Mouse (Mus musculus): ENCODE data around the gene Akap6. TPM values are rescaled to one million over a fixed set of nuclear protein-coding genes. Genes with fewer than 3 reads are reported as not detected.

Akap6 gene
- total and polyA plus RNA-seq, 2 experiments from 2014 or later: 18.2 to 69.3 TPM

- Histone ChIP-seq H3K4me2 (ENCODE audit: low read depth, low read length, poor library complexity, severe bottlenecking) (no peak overlapping the region), H3K27me3 (ENCODE audit: insufficient read depth, low read length) (no peaks in the 10 kb centered on the region), H3K9me3 (ENCODE audit: low read length) (no peaks in the 10 kb centered on the region), H3K4me1 (ENCODE audit: insufficient read depth, low read length) (no peaks in the 10 kb centered on the region), H3K9ac (replicated peaks; ENCODE audit: low read length, poor library complexity, severe bottlenecking) (no peak overlapping the region), H3K27ac (ENCODE audit: low read depth, low read length) (no peak overlapping the region), H3K36me3 (ENCODE audit: insufficient read depth, low read length) (no peaks in the 10 kb centered on the region; the same call in 1 of the 2 replicates), H3K4me3 (ENCODE audit: low read depth, low read length) (no peak overlapping the region)
- DNase-seq (ENCODE audit: low spot score) (no peak), ATAC-seq (ENCODE audit: low FRiP score) (no peak)
- no peak for TF ChIP-seq CTCF (IDR thresholded peaks at IDR 0.05)
- WGBS: 86% methylated on average over 3 of the region's 3 CpGs
Observed at GRCm38 (mm10) chr12:52739326-52739725, 40.1 kb downstream of the Akap6 start.

GRCm38 (mm10) chr12:52741801-52742200, 42.6 kb downstream of the Akap6 start:
- Histone ChIP-seq H3K9me3 (ENCODE audit: low read length) (no peaks in the 10 kb centered on the region), H3K27ac (ENCODE audit: low read depth, low read length) (no peak overlapping the region), H3K36me3 (ENCODE audit: insufficient read depth, low read length) (no peaks in the 10 kb centered on the region; the same call in 1 of the 2 replicates), H3K4me2 (ENCODE audit: low read depth, low read length, poor library complexity, severe bottlenecking) (no peak overlapping the region), H3K4me3 (ENCODE audit: low read depth, low read length) (no peak overlapping the region), H3K4me1 (ENCODE audit: insufficient read depth, low read length) (no peaks in the 10 kb centered on the region), H3K9ac (replicated peaks; ENCODE audit: low read length, poor library complexity, severe bottlenecking) (no peak overlapping the region), H3K27me3 (ENCODE audit: insufficient read depth, low read length) (no peaks in the 10 kb centered on the region)
- DNase-seq (ENCODE audit: low spot score): no peak
- TF ChIP-seq CTCF (IDR thresholded peaks at IDR 0.05): no peak
- ATAC-seq (ENCODE audit: low FRiP score): no peak
- 88% methylated on average over 5 of the region's 5 CpGs for WGBS

- H3K36me3 ChIP-seq (ENCODE audit: insufficient read depth, low read length): no peaks in the 10 kb centered on the region
- H3K9me3 ChIP-seq (ENCODE audit: low read length): no peaks in the 10 kb centered on the region
- ATAC-seq (ENCODE audit: low FRiP score): no peak
- H3K4me1 ChIP-seq (ENCODE audit: insufficient read depth, low read length): no peaks in the 10 kb centered on the region
- no peak overlapping the region for H3K4me2 ChIP-seq (ENCODE audit: low read depth, low read length, poor library complexity, severe bottlenecking)
- no peak overlapping the region for H3K9ac ChIP-seq (replicated peaks; ENCODE audit: low read length, poor library complexity, severe bottlenecking)
- TF ChIP-seq CTCF (IDR thresholded peaks at IDR 0.05): no peak
- no peaks in the 10 kb centered on the region for H3K27me3 ChIP-seq (ENCODE audit: insufficient read depth, low read length)
- 45% methylated on average over 12 of the region's 12 CpGs for WGBS
- H3K27ac ChIP-seq (ENCODE audit: low read depth, low read length): no peak overlapping the region
- DNase-seq (ENCODE audit: low spot score): no peak
- H3K4me3 ChIP-seq (ENCODE audit: low read depth, low read length): no peak overlapping the region
Observed at GRCm38 (mm10) chr12:52750006-52750405, 50.8 kb downstream of the Akap6 start.

GRCm38 (mm10) chr12:52755649-52756048, 56.5 kb downstream of the Akap6 start:
- H3K4me3 ChIP-seq (ENCODE audit: low read depth, low read length): no peak overlapping the region
- no peak for TF ChIP-seq CTCF (IDR thresholded peaks at IDR 0.05)
- no peak for DNase-seq (ENCODE audit: low spot score)
- ATAC-seq (ENCODE audit: low FRiP score): no peak
- no peaks in the 10 kb centered on the region for H3K4me1 ChIP-seq (ENCODE audit: insufficient read depth, low read length)
- no peak overlapping the region for H3K27ac ChIP-seq (ENCODE audit: low read depth, low read length)
- no peaks in the 10 kb centered on the region for H3K36me3 ChIP-seq (ENCODE audit: insufficient read depth, low read length)
- H3K9me3 ChIP-seq (ENCODE audit: low read length): no peaks in the 10 kb centered on the region
- no peaks in the 10 kb centered on the region for H3K27me3 ChIP-seq (ENCODE audit: insufficient read depth, low read length)
- no peak overlapping the region for H3K9ac ChIP-seq (replicated peaks; ENCODE audit: low read length, poor library complexity, severe bottlenecking)
- no peak overlapping the region for H3K4me2 ChIP-seq (ENCODE audit: low read depth, low read length, poor library complexity, severe bottlenecking)
- WGBS: 32% methylated on average over 2 of the region's 2 CpGs

- WGBS: 8% methylated on average over 4 of the region's 4 CpGs
- no peak for TF ChIP-seq CTCF (IDR thresholded peaks at IDR 0.05)
- H3K9ac ChIP-seq (replicated peaks; ENCODE audit: low read length, poor library complexity, severe bottlenecking): no peak overlapping the region
- no peaks in the 10 kb centered on the region for H3K9me3 ChIP-seq (ENCODE audit: low read length)
- H3K27ac ChIP-seq (ENCODE audit: low read depth, low read length): no peak overlapping the region
- no peaks in the 10 kb centered on the region for H3K4me1 ChIP-seq (ENCODE audit: insufficient read depth, low read length)
- ATAC-seq (ENCODE audit: low FRiP score) (no peak), DNase-seq (ENCODE audit: low spot score) (no peak)
- H3K27me3 ChIP-seq (ENCODE audit: insufficient read depth, low read length): no peaks in the 10 kb centered on the region
- no peaks in the 10 kb centered on the region for H3K36me3 ChIP-seq (ENCODE audit: insufficient read depth, low read length)
- no peak overlapping the region for H3K4me3 ChIP-seq (ENCODE audit: low read depth, low read length)
- no peak overlapping the region for H3K4me2 ChIP-seq (ENCODE audit: low read depth, low read length, poor library complexity, severe bottlenecking)
Observed at GRCm38 (mm10) chr12:52757881-52758280, 58.7 kb downstream of the Akap6 start.

- Histone ChIP-seq H3K4me2 (ENCODE audit: low read depth, low read length, poor library complexity, severe bottlenecking) (no peak overlapping the region), H3K9ac (replicated peaks; ENCODE audit: low read length, poor library complexity, severe bottlenecking) (no peak overlapping the region), H3K9me3 (ENCODE audit: low read length) (no peaks in the 10 kb centered on the region), H3K4me1 (ENCODE audit: insufficient read depth, low read length) (no peaks in the 10 kb centered on the region), H3K27ac (ENCODE audit: low read depth, low read length) (no peak overlapping the region), H3K4me3 (ENCODE audit: low read depth, low read length) (no peak overlapping the region), H3K27me3 (ENCODE audit: insufficient read depth, low read length) (no peaks in the 10 kb centered on the region), H3K36me3 (ENCODE audit: insufficient read depth, low read length) (no peaks in the 10 kb centered on the region)
- TF ChIP-seq CTCF (IDR thresholded peaks at IDR 0.05): no peak
- no peak for DNase-seq (ENCODE audit: low spot score)
- ATAC-seq (ENCODE audit: low FRiP score): no peak
- WGBS: 96% methylated on average over 2 of the region's 2 CpGs
Observed at GRCm38 (mm10) chr12:52764046-52764445, 64.9 kb downstream of the Akap6 start.

All from midbrain, postnatal 0 days (tissue).